Mouse (Mus musculus): Measurements from ENCODE around the gene Mcu.

GRCm38 (mm10) chr10:59643645-59644044 is 27.2 kb upstream of the Mcu start:
- TF ChIP-seq CTCF (IDR thresholded peaks at IDR 0.05; ENCODE audit: low read depth), result no peak
- TF ChIP-seq EP300 (IDR thresholded peaks at IDR 0.05; ENCODE audit: low read depth), result no peak

Data from heart, postnatal 0 days (tissue).